Mouse (Mus musculus) stomach, adult 2 months (tissue): Measurements from ENCODE around the gene Ccnd1. TPM values are rescaled to one million over a fixed set of nuclear protein-coding genes. Genes with fewer than 3 reads are reported as not detected.

Experiments used
- polyA plus RNA-seq: library from polyadenylated mRNA; depleted of rRNA; stranded (reverse); fragments of >200 nt; gene quantifications from 2 replicates; pipeline ENCODE4 v1.2.3, GENCODE M21; 2012; rRNA removed

Gene Ccnd1
- 26.9 and 28.3 TPM in 2 replicates for polyA plus RNA-seq

GRCm38 (mm10) chr7:144939344-144940002, at the start of gene Ccnd1:
TSS of gene Ccnd1 (minus strand) at chr7:144939925.

GRCm38 (mm10) chr7:144914948-144915750, 24.6 kb downstream of the Ccnd1 start, which contains the start of gene LTO1:
TSS of gene LTO1 (plus strand) at chr7:144915100.

GRCm38 (mm10) chr7:144896294-144897218, 43.2 kb downstream of the Ccnd1 start, which contains the start of gene Fgf15:
TSS of gene Fgf15 (plus strand) at chr7:144896531.

Other genes with a start within 250 kb of the Ccnd1 start
- gene Ano1, start 188.0 kb downstream of the Ccnd1 start, polyA plus RNA-seq = 21.2 and 28.6 TPM in 2 replicates
- not detected in 2 replicates for gene Fgf3, start 101.8 kb downstream of the Ccnd1 start, polyA plus RNA-seq
- gene Fgf4, start 92.6 kb downstream of the Ccnd1 start, polyA plus RNA-seq = 0.02 TPM in 1 of 2 replicates, not detected in the other
- not detected in 2 replicates for gene Fgf15, start 43.4 kb downstream of the Ccnd1 start, polyA plus RNA-seq
- 6.3 and 7.0 TPM in 2 replicates for gene LTO1, start 24.8 kb downstream of the Ccnd1 start, polyA plus RNA-seq